Mouse (Mus musculus): ENCODE measurements around the gene Rasgrf2. TPM values are rescaled to one million over a fixed set of nuclear protein-coding genes. Genes with fewer than 3 reads are reported as not detected.

The Rasgrf2 gene
- 3.5 TPM for polyA plus RNA-seq (2017; shearing (Covaris generic))

GRCm38 (mm10) chr13:92131384-92132150, at the start of gene Rasgrf2:
Rasgrf2 (minus strand) TSS chr13:92131656.

GRCm38 (mm10) chr13:91876741-91877349, 254.6 kb downstream of the Rasgrf2 start, which contains the start of gene Ckmt2:
Ckmt2 (minus strand) TSS chr13:91876885.

Other genes starting within 250 kb of the Rasgrf2 start
- gene Gm20379, start 174.3 kb upstream of the Rasgrf2 start, polyA plus RNA-seq (2017; shearing (Covaris generic)): 1.8 TPM
- 3.2 TPM for gene Dhfr, start 223.1 kb upstream of the Rasgrf2 start, polyA plus RNA-seq (2017; shearing (Covaris generic))
- 44.0 TPM for gene Msh3, start 223.3 kb upstream of the Rasgrf2 start, polyA plus RNA-seq (2017; shearing (Covaris generic))